Mouse (Mus musculus) CD4-positive, CD25-positive, alpha-beta regulatory T cell, adult 2 months (primary cell): ENCODE data around the gene Lcor.

ENCODE experiments used
- DNase-seq: peaks from one replicate; pipeline ENCODE4 v3.0.0-alpha.2; 2012; ENCODE audit warnings: low read depth, low spot score

Lcor gene

DNA sequence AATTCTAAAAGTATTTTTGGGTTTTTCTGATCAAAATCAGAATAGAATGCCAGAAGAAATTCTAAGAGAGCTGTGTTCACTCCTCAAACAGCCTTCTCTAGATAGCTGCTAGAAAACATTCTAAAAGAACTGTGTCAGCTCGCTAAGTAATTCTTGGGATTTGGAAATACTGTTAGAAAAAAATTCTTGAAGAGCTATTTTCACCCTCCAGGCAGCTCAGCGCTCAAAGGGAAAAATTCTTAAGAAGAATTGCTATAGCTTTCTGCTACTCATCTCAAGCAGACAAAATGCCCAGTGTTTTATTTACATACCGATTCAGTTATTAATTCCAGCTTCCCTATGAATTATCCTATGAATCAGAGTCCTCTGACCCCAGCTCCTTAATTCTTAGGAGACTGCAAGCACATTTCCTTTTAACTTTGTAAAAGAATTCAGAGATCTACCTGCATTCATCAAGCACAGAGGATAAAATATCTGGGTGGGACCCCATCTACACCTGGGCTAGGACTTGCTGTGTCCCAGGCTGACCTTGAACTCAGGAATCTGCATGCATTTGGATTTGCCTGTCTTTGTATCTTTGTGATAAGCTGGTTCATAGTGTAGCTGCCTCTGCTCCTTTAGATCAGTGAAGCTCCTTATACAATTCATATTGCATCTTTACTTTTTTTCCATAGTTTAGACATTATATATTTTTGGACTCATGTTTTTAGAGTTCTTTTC, 5.7 kb upstream of the Lcor start:
- no peak for DNase-seq

DNA sequence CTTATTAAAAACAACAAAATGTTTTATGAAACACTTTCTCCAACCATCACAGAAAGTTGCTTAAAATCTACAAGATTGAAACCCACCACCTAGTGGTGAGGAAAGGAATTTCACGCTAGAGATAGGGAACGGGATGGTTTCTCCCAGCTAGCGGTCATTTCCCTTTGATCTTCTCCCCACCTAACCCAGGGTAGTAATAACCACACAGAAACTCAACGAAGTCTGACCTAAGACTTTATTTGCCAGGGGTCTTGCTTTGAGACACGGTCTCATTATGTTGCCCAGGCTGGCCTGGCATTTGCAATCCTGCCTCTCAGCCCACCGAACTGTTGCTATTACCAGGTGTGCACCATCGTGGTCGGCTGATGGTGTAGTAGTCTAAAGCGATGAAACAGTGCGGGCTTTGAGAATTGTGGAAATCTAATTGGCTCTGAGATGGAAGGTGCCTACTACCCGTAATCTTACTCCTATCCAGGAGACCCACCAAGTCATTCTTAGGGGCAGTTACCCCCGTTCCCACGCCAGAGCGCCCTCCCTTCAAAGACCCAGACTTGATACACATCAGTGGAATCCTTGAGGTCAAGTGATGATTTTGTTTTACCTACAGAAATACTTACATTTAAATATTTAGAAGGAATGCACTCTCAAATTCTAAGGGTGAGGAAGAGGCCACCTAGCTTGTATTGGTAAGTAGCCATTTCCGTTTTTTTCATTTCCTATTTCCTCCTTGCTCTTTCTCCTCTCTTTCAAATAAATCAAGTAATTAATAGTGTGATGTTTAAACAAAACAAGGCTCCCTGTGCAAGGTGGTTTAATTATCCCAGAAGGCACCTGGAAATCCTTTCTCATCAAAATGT, 1.2 kb upstream of the Lcor start:
- DNase-seq = peak; percentile 73

DNA sequence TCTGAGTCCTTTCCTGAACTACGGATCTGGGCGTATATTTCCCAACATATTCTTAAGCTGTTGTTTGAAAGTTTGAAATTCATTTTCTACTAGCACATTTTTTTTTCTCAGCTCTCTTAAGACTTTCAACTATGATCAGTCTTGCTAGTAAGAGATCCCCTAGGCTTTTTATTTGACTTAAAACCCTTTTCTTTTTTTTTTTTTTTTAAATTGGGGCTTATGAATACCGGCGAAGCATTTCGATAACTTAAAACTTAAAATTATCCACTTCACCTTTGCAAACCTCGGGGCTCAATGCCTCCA, 599 bp upstream of the Lcor start:
- no peak for DNase-seq

DNA sequence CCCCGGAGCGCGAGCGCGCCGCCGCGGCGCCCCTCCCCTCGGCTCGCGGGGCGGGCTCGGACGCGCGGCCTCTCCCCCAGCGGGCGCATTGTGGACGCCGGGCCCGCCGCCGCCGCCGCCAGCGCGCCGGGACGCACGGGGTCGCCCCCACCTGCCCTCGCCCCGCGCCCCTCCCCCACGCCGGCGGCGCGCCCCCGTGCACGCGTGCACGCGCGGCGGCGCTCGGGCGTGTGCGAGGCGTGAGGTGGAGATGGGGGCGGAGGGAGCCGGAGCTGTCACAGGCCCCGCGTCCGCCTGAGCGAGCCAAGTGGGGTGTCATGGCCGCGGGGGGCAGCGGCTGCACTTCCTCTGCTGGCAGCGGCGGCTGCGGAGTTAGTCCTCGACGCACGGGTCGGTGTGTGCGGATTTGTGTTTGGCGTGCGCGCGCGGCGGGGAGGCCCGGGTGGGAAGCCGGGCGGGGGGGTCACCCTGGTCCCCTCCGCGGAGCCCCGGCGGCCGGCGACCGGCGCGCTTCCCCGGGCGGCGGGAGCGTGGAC, 540 bp downstream of the Lcor start:
- DNase-seq = peak; percentile 89

DNA sequence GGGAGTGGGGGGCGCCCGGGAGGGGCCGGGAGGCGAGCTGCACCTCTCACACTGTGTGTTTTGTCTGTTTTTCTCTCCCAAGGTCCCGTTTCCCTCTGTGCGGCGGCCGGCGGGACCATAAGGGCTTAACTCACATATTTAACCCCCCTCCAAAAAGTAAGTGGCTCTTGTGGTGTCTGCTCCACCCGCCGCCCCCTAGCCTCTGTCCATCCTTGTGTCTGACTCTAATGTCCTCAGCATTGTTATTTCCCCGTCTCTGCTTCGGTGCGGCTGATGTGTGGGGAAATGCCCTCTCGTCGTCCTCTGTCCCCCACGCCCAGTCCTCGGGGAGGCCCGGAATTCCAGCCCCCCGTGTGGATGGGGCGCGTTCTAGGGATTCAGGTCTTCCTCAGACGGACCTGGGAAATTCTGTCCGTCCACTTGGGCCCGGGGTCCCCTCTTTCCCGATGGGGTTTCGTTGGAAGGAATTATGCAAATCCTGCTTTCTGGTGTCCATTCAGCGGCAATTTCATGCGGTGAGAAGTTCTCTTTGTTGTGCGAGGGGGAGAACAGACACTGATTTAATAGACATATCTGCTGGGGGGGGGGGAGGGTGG, 1.1 kb downstream of the Lcor start:
- no peak for DNase-seq

DNA sequence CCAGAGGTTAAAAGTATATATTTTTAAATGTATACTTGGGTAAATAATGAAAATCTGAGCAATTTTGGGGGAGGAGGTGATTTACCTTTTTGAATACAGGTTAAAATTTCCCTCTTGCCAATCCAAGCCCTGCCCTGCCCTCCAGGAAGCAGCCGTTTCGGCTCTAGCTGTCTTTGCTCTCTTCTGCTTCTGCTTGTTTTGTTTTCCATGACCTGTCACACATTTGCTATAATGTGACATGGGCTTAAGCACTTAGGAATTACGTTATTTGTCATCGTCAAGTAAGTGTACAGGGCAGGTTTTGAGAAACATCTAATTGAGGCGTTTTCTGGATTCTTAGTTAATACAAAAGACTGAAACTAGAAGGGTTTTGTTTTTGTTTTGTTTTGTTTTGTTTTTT, 1.9 kb downstream of the Lcor start:
- no peak for DNase-seq

DNA sequence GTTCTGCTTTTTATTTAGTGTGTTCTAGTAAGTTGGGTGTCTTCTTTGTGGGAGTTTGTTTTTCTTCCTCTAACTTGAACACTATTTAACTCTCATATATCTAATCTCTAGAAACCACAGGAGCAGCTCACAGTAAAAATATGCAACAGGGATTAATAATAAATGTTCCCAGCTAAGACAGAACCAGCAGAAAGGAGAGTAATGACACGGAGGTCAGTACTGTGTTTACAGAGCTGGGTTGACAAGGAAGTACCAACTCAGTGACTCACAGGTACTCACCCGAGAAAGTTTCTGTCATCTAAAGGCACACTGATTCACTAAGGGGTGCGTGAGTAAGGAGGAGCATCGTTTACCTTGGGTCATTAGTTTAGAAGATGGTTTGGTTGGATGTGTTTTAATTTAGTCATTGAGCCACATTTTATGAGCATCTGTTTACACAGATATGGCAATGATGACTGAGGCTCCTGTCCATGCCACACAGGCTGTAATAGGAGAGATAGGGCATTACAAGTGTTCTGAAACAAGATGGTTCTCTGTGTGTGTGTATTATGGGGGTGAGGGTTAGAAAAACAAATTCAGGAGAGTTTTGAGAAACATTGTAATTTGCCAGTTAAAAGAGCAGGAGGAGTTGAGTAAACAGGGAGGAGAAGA, 13.1 kb downstream of the Lcor start:
- no peak for DNase-seq

DNA sequence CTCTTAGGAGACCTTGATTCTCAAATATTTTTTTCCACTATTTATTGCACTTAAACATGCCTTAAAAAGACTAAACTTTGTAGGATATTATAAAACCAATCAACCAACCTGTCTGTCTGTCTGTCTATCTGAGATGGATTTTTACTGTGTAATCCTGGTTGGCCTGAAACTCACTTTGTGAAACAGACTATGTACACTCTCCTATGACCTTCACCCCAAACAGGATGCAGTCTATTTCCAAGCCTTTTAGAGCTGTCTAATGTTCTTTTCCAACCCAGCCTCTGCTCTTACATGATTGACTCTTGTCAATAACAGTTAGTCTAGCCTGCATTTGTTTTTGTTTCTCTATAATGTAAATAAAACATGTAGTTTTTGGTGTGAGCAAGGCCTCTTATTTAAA, 13.6 kb downstream of the Lcor start:
- no peak for DNase-seq

DNA sequence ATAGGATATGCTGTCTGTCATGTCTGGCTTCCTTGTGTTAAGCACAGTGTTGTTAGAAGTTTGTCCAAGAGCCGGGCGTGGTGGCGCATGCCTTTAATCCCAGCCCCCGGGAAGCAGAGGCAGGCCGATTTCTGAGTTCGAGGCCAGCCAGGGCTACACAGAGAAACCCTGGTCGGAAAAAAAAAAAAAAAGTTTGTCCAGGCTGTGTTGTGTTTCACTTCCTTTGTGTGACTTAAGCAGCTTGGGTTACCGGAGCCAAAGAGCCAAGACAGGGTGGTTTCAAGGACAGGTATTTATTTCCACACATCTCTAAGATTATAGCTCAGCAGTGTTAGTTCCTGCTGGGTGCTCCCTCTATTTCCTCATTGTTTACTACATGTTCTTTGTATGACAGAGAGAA, 25.4 kb downstream of the Lcor start:
- DNase-seq = no peak

DNA sequence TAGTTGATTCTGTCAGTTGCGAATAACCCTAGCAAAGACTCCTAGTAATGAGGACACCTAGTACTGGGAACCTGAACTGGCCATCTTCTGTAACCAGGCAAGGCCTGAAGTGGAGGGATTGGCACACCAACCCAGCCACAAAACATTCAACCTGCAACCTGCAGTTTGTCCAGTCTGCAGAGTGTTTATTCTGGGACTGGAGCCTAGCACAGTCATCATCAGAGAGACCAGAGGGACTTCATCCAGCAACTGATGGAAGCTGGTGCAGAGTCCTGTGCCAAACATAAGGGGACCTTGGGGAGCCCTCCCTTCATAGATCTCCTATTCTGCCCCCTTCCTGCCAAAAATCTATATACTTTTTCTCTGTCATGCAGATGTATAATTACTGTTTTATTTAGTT, 32.4 kb downstream of the Lcor start:
- DNase-seq = no peak

DNA sequence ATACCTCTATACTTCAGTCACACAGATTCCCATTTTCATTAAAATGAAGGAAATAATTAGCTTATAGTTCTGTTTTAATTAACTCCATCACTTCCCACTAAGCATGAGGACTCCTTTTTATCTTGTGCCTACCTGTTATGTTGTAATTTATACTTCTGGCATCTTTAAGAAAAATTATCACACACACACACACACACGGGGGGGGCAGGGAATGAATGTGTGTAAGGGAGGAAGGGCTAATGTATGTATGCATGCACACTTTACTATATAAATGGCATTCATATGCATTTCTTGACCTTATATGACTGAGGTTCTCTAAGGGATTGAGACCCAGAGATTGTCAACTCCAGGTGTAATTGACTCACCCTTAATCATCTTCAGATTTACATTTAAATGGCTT, 33.1 kb downstream of the Lcor start:
- DNase-seq = no peak

DNA sequence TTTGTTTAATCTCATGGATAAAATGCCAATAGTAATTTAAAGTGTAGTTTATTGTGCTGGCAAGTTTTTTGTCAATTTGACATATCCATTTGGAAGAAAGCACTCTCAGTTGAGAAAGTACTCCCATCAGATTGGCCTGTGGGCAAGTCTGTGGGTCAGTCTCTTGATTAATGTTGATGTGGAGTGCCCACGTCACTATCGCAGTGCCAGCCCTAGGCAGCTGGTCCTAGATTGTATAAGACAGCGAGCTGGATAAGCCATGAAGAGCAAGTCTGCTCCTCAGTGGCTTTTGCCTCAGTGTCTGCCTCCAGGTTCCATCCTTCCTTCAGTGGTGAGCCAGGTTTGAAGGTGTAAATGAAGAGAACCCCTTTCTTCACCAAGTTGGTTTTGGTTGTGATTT, 34.6 kb downstream of the Lcor start:
- DNase-seq = no peak

DNA sequence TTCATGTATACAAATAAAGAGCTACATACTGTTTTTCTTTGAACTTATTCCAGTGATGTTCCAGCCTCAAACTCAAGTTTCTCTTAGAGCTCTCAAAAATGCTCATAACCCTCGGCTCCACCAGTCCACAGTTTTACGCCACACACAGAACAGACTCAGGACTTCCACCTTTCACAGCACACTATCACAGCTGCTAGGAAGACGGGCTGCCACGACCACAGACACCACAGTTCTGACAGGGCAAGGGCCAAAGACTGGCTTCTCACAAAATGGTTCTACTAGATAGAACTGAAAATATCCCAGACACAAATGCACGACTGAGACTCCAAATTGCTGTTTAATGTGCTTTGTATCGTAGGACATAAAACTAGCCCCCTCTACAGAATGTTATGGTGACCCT, 36.7 kb downstream of the Lcor start:
- DNase-seq = no peak

DNA sequence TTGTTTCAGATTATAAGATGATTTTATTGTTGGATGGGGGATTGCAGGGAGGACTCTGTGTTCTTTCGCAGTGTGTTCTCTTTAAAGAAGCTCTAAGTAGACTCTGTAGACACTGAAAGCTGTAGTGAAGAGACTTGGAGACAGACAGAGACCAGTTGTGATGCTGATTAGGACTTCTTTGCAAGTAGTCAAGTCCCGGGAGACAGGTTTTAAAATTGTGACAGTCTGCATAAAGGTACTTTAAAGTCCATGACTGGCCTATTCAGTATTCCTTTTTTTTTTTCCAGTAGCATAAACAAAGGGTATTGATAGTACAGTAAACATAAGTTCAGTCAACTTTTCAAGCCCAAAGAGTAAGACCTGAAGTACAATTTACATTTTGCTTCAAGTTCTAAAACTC, 39.8 kb downstream of the Lcor start:
- DNase-seq = no peak

DNA sequence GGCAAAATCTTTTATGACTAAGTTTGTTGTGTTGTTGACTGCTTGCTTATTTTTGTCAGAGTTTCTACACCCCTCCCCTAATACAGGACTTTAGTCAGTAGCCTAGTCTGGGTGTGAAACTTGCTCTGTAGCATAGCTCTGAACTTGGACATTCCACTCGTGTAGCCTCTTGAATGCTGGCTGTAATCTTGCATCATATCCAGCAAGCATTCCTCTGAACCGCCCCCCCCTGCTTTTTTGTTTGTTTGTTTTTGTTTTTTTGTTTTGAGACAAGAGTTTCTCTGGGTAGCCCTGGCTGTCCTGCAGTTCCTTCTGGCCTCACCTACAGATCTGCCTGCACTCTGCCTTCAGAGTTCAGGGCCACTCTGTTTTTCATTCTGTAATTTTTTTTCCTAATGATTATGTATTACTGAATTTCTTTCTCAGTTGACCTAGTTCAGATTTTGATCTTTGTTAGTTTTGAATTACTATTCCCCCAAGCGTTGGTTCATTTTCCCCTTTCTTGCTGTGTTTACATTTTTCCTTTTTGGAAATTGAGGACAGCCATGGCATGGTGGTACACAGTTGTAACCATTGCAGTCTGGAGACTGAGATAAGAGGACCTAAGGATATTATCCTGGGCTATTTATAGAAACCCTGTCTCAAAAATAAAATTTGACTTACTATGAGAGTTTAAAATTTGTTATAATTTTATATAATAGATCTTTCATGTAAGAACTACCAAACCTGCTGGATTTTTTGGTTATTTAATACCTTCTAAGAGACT, 41.5 kb downstream of the Lcor start:
- DNase-seq = no peak

DNA sequence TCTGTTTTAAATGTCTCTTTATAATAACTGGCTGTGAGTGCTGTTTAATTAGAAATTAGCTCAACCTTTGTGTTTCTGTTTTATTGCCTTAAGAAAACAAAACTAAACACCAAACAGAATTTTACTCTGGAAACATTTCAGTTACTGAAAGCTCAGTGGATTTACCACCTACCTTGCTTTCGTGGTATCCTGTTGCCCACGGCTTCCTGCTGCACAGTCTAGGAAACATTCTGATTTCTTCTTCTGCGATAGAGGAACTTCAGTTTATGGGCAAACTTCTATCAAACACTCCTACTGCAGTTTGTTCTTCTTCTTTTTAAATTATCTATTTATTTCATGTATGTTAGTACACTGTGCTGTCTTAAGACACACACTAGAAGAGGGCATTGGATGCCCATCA, 46.7 kb downstream of the Lcor start:
- peak; percentile 21 for DNase-seq

DNA sequence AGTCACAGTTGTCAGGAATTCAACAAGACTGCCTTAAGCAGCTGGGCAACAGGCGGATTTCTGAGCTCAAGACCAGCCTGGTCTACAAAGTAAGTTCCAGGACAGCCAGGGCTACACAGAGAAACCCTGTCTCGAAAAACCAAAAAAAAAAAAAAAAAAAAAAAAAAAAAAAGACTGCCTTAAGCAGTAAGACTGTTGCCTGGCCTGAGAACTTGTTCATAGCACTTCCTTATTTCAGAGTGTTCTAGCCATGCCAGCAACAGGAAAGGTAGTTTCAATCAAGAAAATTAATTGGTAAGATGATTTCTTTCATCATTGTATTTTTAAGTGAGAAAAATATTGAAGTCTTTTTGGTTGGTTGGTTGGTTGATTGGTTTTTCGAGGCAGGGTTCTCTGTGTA, 51.6 kb downstream of the Lcor start:
- no peak for DNase-seq

DNA sequence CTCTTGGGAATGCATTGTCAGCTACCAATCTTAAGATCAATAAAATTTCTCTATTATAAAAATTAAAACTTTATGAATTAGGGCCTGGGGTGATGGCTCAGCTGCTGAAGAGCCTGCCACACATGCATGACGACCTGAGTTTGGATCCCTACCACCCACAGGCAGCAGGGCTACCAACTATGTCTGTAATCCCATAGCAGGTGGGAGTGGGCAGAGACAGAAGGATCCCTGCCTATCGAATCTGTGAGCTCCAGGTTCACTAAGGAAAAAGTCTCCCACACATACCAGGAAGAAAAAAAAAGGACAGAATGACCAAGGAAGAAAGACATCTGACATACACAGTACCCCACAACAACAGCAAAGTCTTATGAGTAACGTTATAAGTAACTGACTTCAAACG, 74.5 kb downstream of the Lcor start:
- no peak for DNase-seq

DNA sequence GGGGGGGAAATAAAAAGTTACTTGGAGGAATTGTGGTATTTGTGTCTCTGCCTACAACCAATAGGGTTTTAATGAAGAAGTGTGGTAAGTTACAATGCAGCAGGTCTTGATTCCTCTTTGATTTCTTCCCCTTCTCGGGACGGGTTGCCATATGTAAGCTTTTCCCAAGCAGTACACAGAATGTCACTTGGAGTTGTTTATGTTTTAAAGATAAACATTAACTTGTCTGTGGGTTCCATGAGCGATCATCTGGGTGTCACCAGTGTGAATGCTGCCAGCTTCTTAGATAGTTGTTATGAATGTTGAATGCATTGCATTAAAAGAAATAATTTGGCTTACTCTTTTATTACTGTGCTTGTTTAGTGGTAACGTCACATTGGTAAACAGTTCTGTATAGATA, 75.1 kb downstream of the Lcor start:
- no peak for DNase-seq

DNA sequence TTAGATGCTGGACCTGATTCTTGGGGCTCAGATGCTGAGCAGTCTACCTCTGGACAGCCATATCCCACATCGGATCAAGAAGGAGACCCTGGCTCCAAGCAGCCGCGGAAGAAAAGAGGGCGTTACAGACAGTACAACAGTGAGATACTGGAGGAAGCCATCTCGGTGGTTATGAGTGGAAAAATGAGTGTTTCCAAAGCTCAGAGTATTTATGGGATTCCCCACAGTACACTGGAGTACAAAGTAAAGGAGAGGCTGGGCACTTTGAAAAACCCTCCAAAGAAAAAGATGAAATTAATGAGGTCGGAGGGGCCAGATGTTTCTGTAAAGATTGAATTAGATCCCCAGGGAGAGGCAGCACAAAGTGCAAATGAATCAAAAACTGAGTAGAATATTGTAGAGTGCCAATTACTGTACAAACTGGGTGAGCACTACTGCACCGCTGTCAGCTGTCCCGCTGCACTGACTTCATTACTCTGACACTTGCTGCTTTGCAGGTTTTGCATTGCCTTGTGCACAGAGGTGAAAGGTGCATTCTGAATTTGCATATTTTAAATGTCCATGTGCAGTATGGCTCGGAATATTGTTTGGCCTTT, 76.6 kb downstream of the Lcor start:
- DNase-seq = no peak

DNA sequence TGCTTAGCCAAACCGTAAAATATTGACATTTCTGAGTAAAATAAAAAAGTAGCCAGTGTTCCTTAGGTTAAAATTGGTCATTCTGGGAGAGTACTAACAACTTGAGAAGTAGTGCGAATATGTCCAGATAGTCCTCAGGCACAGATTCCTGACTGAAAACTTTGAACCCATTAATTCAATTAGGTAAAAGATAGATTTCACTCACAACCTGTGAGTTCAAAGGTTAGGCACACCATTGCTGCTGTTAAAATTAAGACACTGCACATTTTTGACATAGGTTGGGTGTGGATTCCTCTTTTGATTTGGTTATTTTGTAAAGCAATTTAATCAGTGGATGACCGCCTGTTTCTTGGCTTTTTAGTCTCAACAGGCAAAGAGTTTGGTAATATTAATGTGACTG, 78.4 kb downstream of the Lcor start:
- no peak for DNase-seq
